Mouse (Mus musculus): ENCODE results near the gene Spg21.

DNA sequence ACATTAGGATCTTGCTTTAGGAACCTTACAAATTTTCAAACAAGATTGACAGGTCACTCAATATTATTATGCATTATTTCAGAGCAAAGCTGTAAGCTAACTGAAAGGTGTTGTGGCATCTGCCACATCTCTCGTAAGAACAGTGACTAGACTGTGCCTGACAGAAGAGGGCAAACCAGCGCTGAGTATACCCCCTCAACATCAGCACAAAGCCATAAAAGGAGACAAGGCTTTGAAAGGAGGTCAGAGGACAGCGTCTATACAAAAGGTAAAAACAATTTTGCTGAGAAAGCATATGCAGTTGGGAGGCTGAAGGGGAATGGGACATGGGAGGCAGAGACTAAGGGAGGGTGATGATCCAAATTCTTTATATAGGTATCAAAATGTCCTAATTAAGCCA is 549 bp upstream of the Spg21 start:
- TF ChIP-seq POLR2A (IDR thresholded peaks at IDR 0.05; ENCODE audit: extremely low read depth, insufficient read depth, low read length) (no peak), CTCF (IDR thresholded peaks at IDR 0.05; ENCODE audit: extremely low read depth, insufficient read depth, low read length) (no peak)
